Mouse (Mus musculus) MEL (cell line): ENCODE measurements around the gene Ccdc121. TPM values are rescaled to one million over a fixed set of nuclear protein-coding genes. Genes with fewer than 3 reads are reported as not detected.
"Not testable (repeated sequence)": the region's sequence is repeated elsewhere in the genome, so short reads cannot be mapped to it uniquely, and the experiment has no call there.

ENCODE experiments used
- DNase-seq: peaks from one replicate; pipeline ENCODE4 v3.0.0; 2011; ENCODE audit warnings: low read depth, low spot score
- H3K27ac ChIP-seq: 2 replicates; pipeline ENCODE4 v1.5.1; 2012; ENCODE audit warnings: low read depth, mild to moderate bottlenecking, control low read depth, low read length, moderate library complexity; ENCODE audit not compliant: control insufficient read depth
- H3K27me3 ChIP-seq, 2 experiments: fragments of 150-350 bp in 1 of 2; sonication (generic) in 1 of 2; 2 replicates each; pipeline ENCODE4 v1.6.1; 2012; ENCODE audit warnings: low read length in 2 of 2, mild to moderate bottlenecking in 2 of 2, improper control_type of control experiment in 1 of 2, moderate library complexity in 1 of 2; ENCODE audit not compliant: insufficient read depth in 2 of 2, control insufficient read depth in 1 of 2
- H3K36me3 ChIP-seq, 2 experiments: 2 replicates each; pipeline ENCODE4 v1.6.1; 2012 to 2014; ENCODE audit warnings: low read length in 2 of 2, improper control_type of control experiment in 1 of 2, inconsistent platforms in 1 of 2, mild to moderate bottlenecking in 1 of 2; ENCODE audit not compliant: insufficient read depth in 2 of 2, control insufficient read depth in 1 of 2
- H3K4me1 ChIP-seq, 2 experiments: fragments of 150-350 bp in 1 of 2; sonication (generic) in 1 of 2; 2 replicates each; pipeline ENCODE4 v1.6.1; 2012; ENCODE audit warnings: low read length in 2 of 2, improper control_type of control experiment in 1 of 2, mild to moderate bottlenecking in 1 of 2; ENCODE audit not compliant: insufficient read depth in 2 of 2, control insufficient read depth in 1 of 2
- H3K4me3 ChIP-seq, 2 experiments: fragments of 150-350 bp in 1 of 2; sonication (generic) in 1 of 2; 2 replicates each; pipeline ENCODE4 v1.5.1; 2012; ENCODE audit warnings: low read depth in 2 of 2, low read length in 2 of 2, mild to moderate bottlenecking in 2 of 2, moderate library complexity in 2 of 2, control low read depth in 1 of 2, improper control_type of control experiment in 1 of 2; ENCODE audit not compliant: control insufficient read depth in 1 of 2, insufficient read depth in 1 of 2
- H3K79me2 ChIP-seq: 2 replicates; pipeline ENCODE4 v1.6.1; 2012; ENCODE audit warnings: mild to moderate bottlenecking, low read length, moderate library complexity; ENCODE audit not compliant: control insufficient read depth, poor library complexity, insufficient read depth
- H3K9ac ChIP-seq: 2 replicates; pipeline ENCODE4 v1.6.1; 2012; ENCODE audit warnings: low read depth, mild to moderate bottlenecking, control low read depth, low read length, moderate library complexity; ENCODE audit not compliant: control insufficient read depth, poor library complexity, severe bottlenecking
- H3K9me3 ChIP-seq: fragments of 150-350 bp; sonication (generic); replicated peaks from 2 replicates; pipeline ENCODE4 v1.6.1; 2012; ENCODE audit warnings: mild to moderate bottlenecking, low read length, improper control_type of control experiment, moderate library complexity; ENCODE audit not compliant: insufficient read depth
- BHLHE40 ChIP-seq: IDR thresholded peaks from 2 replicates; pipeline ENCODE4 v1.6.1; 2012; ENCODE audit warnings: low read depth, mild to moderate bottlenecking, inconsistent platforms, low read length, improper control_type of control experiment, borderline replicate concordance
- GATA1 ChIP-seq: IDR thresholded peaks from 2 replicates; pipeline ENCODE4 v1.6.1; 2011; ENCODE audit warnings: low read depth, low read length, improper control_type of control experiment
- JUND ChIP-seq: IDR thresholded peaks from 2 replicates; pipeline ENCODE4 v1.6.1; 2011; ENCODE audit warnings: low read depth, mild to moderate bottlenecking, improper control_type of control experiment, low read length
- NELFE ChIP-seq: IDR thresholded peaks from 2 replicates; pipeline ENCODE4 v1.6.1; 2011; ENCODE audit warnings: low read depth, low read length, improper control_type of control experiment
- POLR2A ChIP-seq, 2 experiments: IDR thresholded peaks; 2 replicates each; pipeline ENCODE4 v1.6.1; 2011 to 2012; ENCODE audit warnings: low read length in 2 of 2, mild to moderate bottlenecking in 2 of 2, control low read depth in 1 of 2, improper control_type of control experiment in 1 of 2, low read depth in 1 of 2, moderate library complexity in 1 of 2; ENCODE audit not compliant: control insufficient read depth in 1 of 2, insufficient read depth in 1 of 2, poor library complexity in 1 of 2
- POLR2AphosphoS5 ChIP-seq: IDR thresholded peaks from 2 replicates; pipeline ENCODE4 v1.6.1; 2012; ENCODE audit warnings: low read depth, borderline replicate concordance, mild to moderate bottlenecking, inconsistent platforms, low read length, moderate library complexity, mixed read lengths
- RAD21 ChIP-seq: IDR thresholded peaks from 2 replicates; pipeline ENCODE4 v1.6.1; 2011; ENCODE audit warnings: mild to moderate bottlenecking, low read depth, low read length, improper control_type of control experiment
- RCOR1 ChIP-seq: IDR thresholded peaks from 2 replicates; pipeline ENCODE4 v1.6.1; 2012; ENCODE audit warnings: low read depth, mild to moderate bottlenecking, inconsistent platforms, low read length, improper control_type of control experiment
- TBP ChIP-seq: IDR thresholded peaks from 2 replicates; pipeline ENCODE4 v1.8.0; 2011; ENCODE audit warnings: low read depth, low read length, improper control_type of control experiment
- UBTF ChIP-seq: IDR thresholded peaks from 2 replicates; pipeline ENCODE4 v1.6.1; 2012; ENCODE audit warnings: low read depth, mild to moderate bottlenecking, inconsistent platforms, low read length, improper control_type of control experiment, moderate library complexity, borderline replicate concordance; ENCODE audit not compliant: insufficient read depth
- ZKSCAN1 ChIP-seq: IDR thresholded peaks from 2 replicates; pipeline ENCODE4 v1.6.1; 2012; ENCODE audit warnings: low read depth, mild to moderate bottlenecking, inconsistent platforms, low read length, improper control_type of control experiment, moderate library complexity
- polyA plus RNA-seq, 2 experiments: library from polyadenylated mRNA; stranded (reverse) in 1 of 2; unstranded in 1 of 2; fragments of >175 nt in 1 of 2; fragments of >200 nt in 1 of 2; gene quantifications; 2 replicates each; pipeline versions ENCODE4 v1.2.1 to v1.2.4; 2012; ENCODE audit warnings: low replicate concordance in 2 of 2, low read depth in 1 of 2; ENCODE audit not compliant: insufficient read length in 2 of 2, insufficient read depth in 1 of 2, missing spikeins in 1 of 2
- total RNA-seq: library from RNA; depleted of rRNA; stranded (reverse); fragments of 300-350 nt; gene quantifications from 2 replicates; pipeline ENCODE4 v1.2.3, GENCODE M21; 2012

Ccdc121 gene
- total and polyA plus RNA-seq, 3 experiments = not detected

DNA sequence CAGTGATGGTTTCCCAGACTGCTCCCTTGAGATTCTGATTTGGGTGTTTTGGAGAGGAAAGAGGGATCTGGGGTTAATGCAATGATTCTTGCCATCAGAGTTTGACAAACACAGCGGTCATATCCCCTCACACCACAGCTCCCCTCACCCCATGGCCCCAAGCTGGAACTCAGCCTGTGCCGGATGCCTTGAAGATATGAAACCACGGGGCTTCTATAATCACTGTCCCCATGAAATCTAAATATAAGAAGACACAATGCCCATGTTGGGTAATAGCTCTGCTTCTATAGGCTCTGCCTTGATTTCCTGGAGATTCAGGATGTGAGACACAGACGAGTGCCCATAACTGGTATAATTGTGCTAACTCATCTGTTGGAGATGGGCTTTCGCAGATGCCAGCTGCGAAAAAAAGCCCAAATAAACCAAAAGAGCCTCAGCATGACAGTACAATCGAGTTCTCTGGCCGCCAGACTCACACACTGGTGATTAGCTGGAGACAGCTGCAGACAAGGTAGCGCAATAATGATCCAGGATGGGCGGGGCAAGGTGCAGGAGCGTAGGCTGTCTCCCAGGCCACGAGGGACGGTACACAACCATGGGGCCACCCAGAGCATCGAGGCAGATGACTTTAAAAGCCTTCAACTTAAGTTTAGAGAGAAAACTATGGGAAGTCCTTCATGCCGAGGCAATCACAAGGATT is 1.3 kb upstream of the Ccdc121 start:
- no peaks in the 10 kb centered on the region for H3K4me1 ChIP-seq
- no peak overlapping the region for H3K27ac ChIP-seq
- H3K9ac ChIP-seq = no peak overlapping the region
- TF ChIP-seq GATA1 (no peak), RCOR1 (no peak), JUND (no peak), TBP (no peak), ZKSCAN1 (no peak), POLR2AphosphoS5 (no peak), RAD21 (no peak), BHLHE40 (no peak)
- no peak for DNase-seq
- no peaks in the 10 kb centered on the region for H3K9me3 ChIP-seq
- H3K36me3 ChIP-seq = no peaks in the 10 kb centered on the region
- H3K79me2 ChIP-seq = no peaks in the 10 kb centered on the region
- H3K4me3 ChIP-seq = no peak overlapping the region
- H3K27me3 ChIP-seq = peaks cover 0 to 3% of the 10 kb centered on the region in 2 experiments

DNA sequence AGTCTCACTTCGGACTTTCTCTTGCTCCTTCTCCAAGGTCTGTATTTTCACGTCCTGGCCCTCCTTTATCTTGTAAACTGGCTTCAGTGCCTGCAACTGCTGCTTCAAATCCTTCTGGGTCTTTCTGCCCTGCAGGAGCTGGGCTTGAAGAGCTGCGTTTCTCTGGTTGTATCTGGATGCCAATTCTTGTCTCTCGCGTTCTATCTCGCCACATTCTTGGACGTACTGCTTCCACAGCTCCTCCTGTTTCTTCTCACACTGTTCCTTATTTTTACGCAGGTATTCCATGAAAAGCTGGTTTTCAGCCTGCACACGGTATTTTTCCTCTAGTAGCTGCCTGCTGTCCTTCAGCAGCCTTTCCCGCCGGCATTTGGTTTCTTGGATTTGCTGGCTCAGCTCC is 396 bp downstream of the Ccdc121 start:
- not testable (repeated sequence) for H3K4me1 ChIP-seq, H3K79me2 ChIP-seq, H3K36me3 ChIP-seq, H3K27ac ChIP-seq, DNase-seq, H3K27me3 ChIP-seq, H3K9me3 ChIP-seq, H3K4me3 ChIP-seq, H3K9ac ChIP-seq

DNA sequence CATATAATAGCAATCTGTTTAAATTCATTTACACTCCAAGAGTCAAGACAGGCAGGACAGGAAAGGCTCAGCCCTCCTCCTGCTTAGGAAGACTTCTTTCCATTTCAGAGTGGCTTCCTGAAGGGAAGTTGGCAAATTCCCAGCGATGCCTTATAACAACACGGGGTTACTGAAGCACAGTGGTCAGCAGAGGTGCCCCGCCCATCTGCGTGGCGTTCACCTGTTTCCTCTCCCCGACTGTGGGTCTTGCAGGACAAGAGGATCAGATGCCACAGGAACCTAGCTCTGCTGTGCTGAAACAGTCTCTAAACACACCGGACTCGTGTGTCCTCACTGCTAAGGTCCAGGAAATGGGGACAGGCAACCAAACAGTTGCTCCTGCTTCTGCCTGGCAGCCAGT is 5.9 kb downstream of the Ccdc121 start:
- H3K27ac ChIP-seq = no peak overlapping the region
- peaks cover 2 to 5% of the 10 kb centered on the region in 2 experiments for H3K27me3 ChIP-seq
- H3K36me3 ChIP-seq = no peaks in the 10 kb centered on the region
- H3K4me1 ChIP-seq = no peaks in the 10 kb centered on the region
- DNase-seq = no peak
- no peak overlapping the region for H3K9ac ChIP-seq
- H3K9me3 ChIP-seq = no peaks in the 10 kb centered on the region
- TF ChIP-seq NELFE (no peak), UBTF (no peak), BHLHE40 (no peak), TBP (no peak), GATA1 (no peak), POLR2A (IDR thresholded peaks at IDR 0.05; ENCODE audit: control insufficient read depth in 1 of 2, insufficient read depth in 1 of 2, low read depth in 1 of 2, low read length in 2 of 2, poor library complexity in 1 of 2) (no peak)
- TF ChIP-seq, all 39 proteins: peak for 0
- H3K4me3 ChIP-seq = no peak overlapping the region
- no peaks in the 10 kb centered on the region for H3K79me2 ChIP-seq
